Mouse (Mus musculus) kidney, embryonic 14.5 days (tissue): ENCODE results near the gene Top3a. TPM values are rescaled to one million over a fixed set of nuclear protein-coding genes. Genes with fewer than 3 reads are reported as not detected.

Experiments
- ATAC-seq: fragments of 200-750 bp; cut with Nextera tagmentation; 2 replicates; pipeline ENCODE4 v1.8.0; 2017; ENCODE audit warnings: moderate number of reproducible peaks, mild to moderate bottlenecking, moderate TSS enrichment, moderate library complexity; ENCODE audit not compliant: low FRiP score, low TSS enrichment
- H3K27ac ChIP-seq: fragments of 300-500 bp; sonication (generic); 2 replicates; pipeline ENCODE4 v1.5.1; 2014; ENCODE audit warnings: low read depth, mild to moderate bottlenecking, low read length, moderate library complexity, mixed read lengths
- H3K27me3 ChIP-seq: fragments of 300-500 bp; sonication (generic); 2 replicates; pipeline ENCODE4 v1.6.1; 2014; ENCODE audit warnings: mild to moderate bottlenecking, low read length; ENCODE audit not compliant: control insufficient read depth, insufficient read depth
- H3K36me3 ChIP-seq: fragments of 300-500 bp; sonication (generic); 2 replicates; pipeline ENCODE4 v1.6.1; 2014; ENCODE audit warnings: low read length, mixed read lengths; ENCODE audit not compliant: control insufficient read depth, insufficient read depth
- H3K4me1 ChIP-seq: fragments of 300-500 bp; sonication (generic); 2 replicates; pipeline ENCODE4 v1.6.1; 2014; ENCODE audit warnings: low read length, mixed read lengths; ENCODE audit not compliant: control insufficient read depth, insufficient read depth
- H3K4me2 ChIP-seq: fragments of 300-500 bp; sonication (generic); replicated peaks from 2 replicates; pipeline ENCODE4 v1.6.1; 2014; ENCODE audit warnings: low read depth, mild to moderate bottlenecking, low read length
- H3K4me3 ChIP-seq: fragments of 300-500 bp; sonication (generic); 2 replicates; pipeline ENCODE4 v1.5.1; 2014; ENCODE audit warnings: mild to moderate bottlenecking, low read length
- H3K9ac ChIP-seq: fragments of 300-500 bp; sonication (generic); 2 replicates; pipeline ENCODE4 v1.6.1; 2014; ENCODE audit warnings: low read depth, mild to moderate bottlenecking, low read length, moderate library complexity
- H3K9me3 ChIP-seq: fragments of 300-500 bp; sonication (generic); 2 replicates; pipeline ENCODE4 v1.6.1; 2016; ENCODE audit warnings: low read length; ENCODE audit not compliant: control insufficient read depth
- WGBS: fragments of 180-500 bp; shearing (Covaris S2); extraction: QIAGEN DNeasy Blood & Tissue Kit; methylation state at CpG from one replicate; pipeline ENCODE4 v1.1.7; 2014; 5-methylcytosine and 5-hydroxymethylcytosine counted together
- polyA plus RNA-seq: library from polyadenylated mRNA; unstranded; fragments of >200 nt; fragmentation: Nextera tagmentation; extraction: Ambion mirVana; gene quantifications from 2 replicates; pipeline ENCODE4 v1.2.1, GENCODE M21; 2014

Top3a gene
- polyA plus RNA-seq, 1 experiment from 2014 or later: 21.5 TPM

DNA sequence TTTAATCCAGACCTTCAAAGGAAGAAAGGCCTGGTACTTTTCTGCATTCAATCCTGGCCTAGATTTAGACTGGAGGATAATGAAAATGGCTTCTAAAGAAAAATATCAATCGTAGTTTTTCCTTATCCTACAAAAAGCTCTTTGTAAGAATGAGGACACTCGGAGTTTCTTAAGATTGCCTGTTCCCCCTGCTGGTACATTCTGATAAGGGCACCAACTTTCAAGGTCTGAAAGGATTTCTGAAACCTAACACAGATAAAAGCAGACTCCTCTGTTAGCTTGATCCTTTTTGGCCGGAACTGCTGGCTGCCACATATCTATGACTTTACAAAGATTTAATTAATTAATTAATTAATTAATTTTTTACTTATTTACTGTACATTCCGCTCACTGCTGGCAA, 10.2 kb downstream of the Top3a start:
- Histone ChIP-seq H3K27ac (no peak overlapping the region), H3K27me3 (no peaks in the 10 kb centered on the region), H3K4me2 (no peak overlapping the region), H3K4me1 (no peaks in the 10 kb centered on the region), H3K9ac (no peak overlapping the region), H3K4me3 (no peak overlapping the region), H3K9me3 (no peaks in the 10 kb centered on the region), H3K36me3 (peaks cover under 1% of the 10 kb centered on the region; the same call in 1 of the 2 replicates)
- ATAC-seq: no peak
- 92% methylated on average over 4 of the region's 4 CpGs for WGBS

DNA sequence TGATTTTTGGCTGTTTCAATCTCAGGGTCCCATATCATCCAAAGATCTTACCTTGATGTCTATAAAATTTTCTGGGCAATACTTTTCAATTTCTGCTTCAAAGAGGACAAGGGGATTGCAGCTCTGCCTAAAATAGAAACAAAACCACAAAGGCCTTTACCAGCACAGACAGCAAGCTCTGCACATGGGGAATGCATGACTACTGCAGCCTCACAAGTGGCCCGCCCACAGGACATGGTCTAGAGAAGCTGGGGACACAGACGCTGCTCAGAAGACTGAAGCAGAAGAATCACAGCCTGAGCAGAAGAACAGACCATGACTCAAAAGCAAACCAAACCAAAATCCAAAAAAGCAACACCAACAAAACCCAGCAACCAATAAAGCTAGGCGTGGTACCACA, 15.5 kb downstream of the Top3a start:
- no peak for ATAC-seq
- Histone ChIP-seq H3K4me1 (no peaks in the 10 kb centered on the region), H3K4me3 (no peak overlapping the region), H3K27ac (no peak overlapping the region), H3K4me2 (no peak overlapping the region), H3K27me3 (no peaks in the 10 kb centered on the region), H3K9me3 (no peaks in the 10 kb centered on the region), H3K9ac (no peak overlapping the region), H3K36me3 (peaks cover 26% of the 10 kb centered on the region)
- WGBS: 99% methylated on average over 3 of the region's 3 CpGs

DNA sequence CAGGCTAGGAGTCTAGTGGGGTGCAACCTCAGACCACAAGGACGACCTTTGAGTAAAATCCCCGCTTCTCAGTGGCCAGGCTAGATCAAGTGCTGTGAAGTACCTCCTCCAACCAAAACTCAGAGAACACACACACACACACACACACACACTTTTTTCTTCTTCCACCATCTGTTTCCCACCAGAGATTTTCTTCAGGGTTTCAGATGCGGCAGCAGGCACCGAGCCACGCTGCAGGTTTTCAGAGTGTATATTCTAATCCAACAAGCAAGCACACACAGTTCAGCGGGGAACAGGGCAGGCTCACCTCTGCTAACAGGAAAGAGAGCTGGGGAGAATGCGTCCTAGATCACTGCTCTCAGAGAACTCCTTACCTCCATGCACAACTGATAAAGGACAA, 21.6 kb downstream of the Top3a start:
- Histone ChIP-seq H3K9me3 (no peaks in the 10 kb centered on the region), H3K9ac (no peak overlapping the region), H3K4me1 (no peaks in the 10 kb centered on the region), H3K27me3 (no peaks in the 10 kb centered on the region), H3K4me2 (no peak overlapping the region), H3K36me3 (peaks cover 65% of the 10 kb centered on the region), H3K27ac (no peak overlapping the region), H3K4me3 (no peak overlapping the region)
- ATAC-seq: no peak
- WGBS: 89% methylated on average over 7 of the region's 7 CpGs

DNA sequence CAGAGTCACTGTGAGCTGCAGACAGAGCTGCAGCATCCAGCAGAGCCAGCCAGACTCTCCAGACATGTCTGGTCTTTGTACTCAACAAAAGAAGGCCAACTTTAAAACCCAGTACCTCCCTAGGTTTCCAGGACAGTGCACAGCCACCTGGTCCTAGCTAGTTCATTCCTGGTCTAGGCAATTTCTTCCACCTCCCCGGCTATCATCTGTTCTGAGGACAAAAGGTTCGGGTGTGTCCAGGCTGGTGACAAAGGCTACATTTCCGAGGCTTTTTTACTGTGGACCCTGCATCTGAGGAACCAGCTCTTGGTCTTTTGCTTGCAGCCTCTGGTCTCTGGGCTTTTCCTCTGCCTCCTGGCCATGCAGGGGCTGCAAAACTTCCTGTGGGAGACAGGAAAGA, 36.8 kb downstream of the Top3a start:
- Histone ChIP-seq H3K4me2 (no peak overlapping the region), H3K9ac (no peak overlapping the region), H3K9me3 (no peaks in the 10 kb centered on the region), H3K27ac (no peak overlapping the region), H3K27me3 (no peaks in the 10 kb centered on the region), H3K4me1 (no peaks in the 10 kb centered on the region), H3K4me3 (no peak overlapping the region), H3K36me3 (peaks cover 51% of the 10 kb centered on the region)
- ATAC-seq: no peak
- WGBS: 79% methylated on average over 3 of the region's 3 CpGs

DNA sequence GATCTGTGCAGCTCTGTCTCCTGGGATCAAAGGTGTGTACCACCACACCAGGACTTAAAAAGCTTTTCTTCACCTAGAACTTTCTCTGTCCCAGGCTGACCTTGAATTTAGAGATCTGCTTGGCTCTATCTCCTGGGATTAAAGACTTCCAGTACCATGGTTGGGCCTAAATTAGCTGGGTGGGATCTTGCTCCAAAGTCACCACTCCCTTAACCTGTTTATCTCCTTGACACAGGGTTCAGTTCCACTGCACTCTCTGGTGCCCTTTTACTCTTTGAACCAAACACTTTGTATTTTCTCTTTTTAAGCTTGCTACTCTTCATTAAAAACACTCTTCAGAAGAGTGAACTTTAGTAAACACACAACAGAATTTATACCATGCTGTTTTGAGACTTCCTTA, 39.7 kb downstream of the Top3a start:
- H3K36me3 ChIP-seq: peaks cover 34% of the 10 kb centered on the region
- H3K27ac ChIP-seq: no peak overlapping the region
- no peak overlapping the region for H3K9ac ChIP-seq
- no peak overlapping the region for H3K4me2 ChIP-seq
- no peaks in the 10 kb centered on the region for H3K4me1 ChIP-seq
- H3K27me3 ChIP-seq: no peaks in the 10 kb centered on the region
- no peak overlapping the region for H3K4me3 ChIP-seq
- no peaks in the 10 kb centered on the region for H3K9me3 ChIP-seq
- no peak for ATAC-seq

DNA sequence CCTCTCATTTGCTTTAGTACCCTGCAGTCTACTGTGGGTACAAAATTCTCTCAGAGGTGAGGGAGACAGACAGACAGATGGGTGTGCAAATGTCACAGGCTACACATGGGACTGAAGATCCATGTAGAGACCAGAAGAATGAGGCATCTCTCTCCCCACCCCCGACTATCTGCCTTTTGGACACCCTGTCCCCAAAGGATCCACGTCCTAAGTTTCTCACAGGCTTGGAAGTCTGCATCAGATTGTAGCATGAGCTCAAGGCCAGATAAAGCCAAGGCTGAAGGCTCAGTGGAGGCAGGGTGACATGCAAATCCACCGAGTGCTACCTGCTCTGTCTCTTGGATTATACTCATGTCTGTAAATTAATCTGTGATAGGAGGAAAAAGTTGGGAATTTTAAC, 40.7 kb downstream of the Top3a start:
- peaks cover 33% of the 10 kb centered on the region for H3K36me3 ChIP-seq
- 88% methylated on average over 3 of the region's 3 CpGs for WGBS
- H3K9ac ChIP-seq: no peak overlapping the region
- H3K4me3 ChIP-seq: no peak overlapping the region
- ATAC-seq: no peak
- H3K4me2 ChIP-seq: no peak overlapping the region
- no peak overlapping the region for H3K27ac ChIP-seq
- no peaks in the 10 kb centered on the region for H3K9me3 ChIP-seq
- no peaks in the 10 kb centered on the region for H3K27me3 ChIP-seq
- H3K4me1 ChIP-seq: no peaks in the 10 kb centered on the region

DNA sequence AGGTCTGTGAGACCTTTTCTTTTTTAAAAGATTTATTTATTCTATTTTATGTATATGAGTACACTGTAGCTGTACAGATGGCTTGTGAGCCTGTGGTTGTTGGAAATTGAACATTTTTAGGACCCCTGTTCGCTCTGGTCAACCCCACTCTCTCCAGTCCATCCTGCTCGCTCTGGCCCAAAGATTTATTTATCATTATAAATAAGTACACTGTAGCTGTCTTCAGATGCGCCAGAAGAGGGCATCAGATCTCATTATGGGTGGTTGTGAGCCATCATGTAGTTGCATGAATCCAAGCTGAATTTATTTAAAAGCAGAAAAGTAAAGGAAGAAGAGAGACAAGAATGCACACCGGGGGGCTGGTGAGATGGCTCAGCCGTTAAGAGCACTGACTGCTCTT, 42.0 kb downstream of the Top3a start:
- peaks cover 33% of the 10 kb centered on the region for H3K36me3 ChIP-seq

DNA sequence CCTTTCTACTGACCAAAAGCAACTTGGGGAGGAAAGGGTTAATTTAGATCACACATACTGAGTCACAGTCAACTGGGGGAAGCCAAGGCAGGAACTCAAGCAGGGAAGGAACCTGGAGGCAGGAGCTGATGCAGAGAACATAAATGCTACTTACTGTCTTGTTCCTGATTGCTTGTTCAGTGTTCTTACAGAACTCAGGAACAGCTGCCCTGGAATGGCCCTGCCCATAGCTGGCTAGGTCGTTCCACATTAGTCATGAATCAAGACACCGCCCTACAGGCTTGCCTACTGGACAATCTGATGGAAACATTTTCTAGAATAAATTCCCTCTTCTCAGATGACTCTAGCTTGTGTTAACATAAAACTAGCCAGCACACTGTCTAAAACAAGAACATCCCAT, 43.0 kb downstream of the Top3a start:
- Histone ChIP-seq H3K4me3 (no peak overlapping the region), H3K27ac (no peak overlapping the region), H3K36me3 (peaks cover 25% of the 10 kb centered on the region), H3K4me2 (no peak overlapping the region), H3K4me1 (peaks cover 2% of the 10 kb centered on the region; the same call in 1 of the 2 replicates), H3K27me3 (no peaks in the 10 kb centered on the region), H3K9ac (no peak overlapping the region), H3K9me3 (no peaks in the 10 kb centered on the region)
- no peak for ATAC-seq
- 71% methylated on average over 2 of the region's 2 CpGs for WGBS

More for the DNA sequence above, 42.0 kb downstream of the Top3a start:
- Histone ChIP-seq H3K9ac (no peak overlapping the region), H3K27me3 (no peaks in the 10 kb centered on the region), H3K9me3 (no peaks in the 10 kb centered on the region), H3K27ac (no peak overlapping the region), H3K4me1 (no peaks in the 10 kb centered on the region), H3K4me3 (no peak overlapping the region), H3K4me2 (no peak overlapping the region)
- no peak for ATAC-seq
- 78% methylated on average over 5 of the region's 5 CpGs for WGBS

DNA sequence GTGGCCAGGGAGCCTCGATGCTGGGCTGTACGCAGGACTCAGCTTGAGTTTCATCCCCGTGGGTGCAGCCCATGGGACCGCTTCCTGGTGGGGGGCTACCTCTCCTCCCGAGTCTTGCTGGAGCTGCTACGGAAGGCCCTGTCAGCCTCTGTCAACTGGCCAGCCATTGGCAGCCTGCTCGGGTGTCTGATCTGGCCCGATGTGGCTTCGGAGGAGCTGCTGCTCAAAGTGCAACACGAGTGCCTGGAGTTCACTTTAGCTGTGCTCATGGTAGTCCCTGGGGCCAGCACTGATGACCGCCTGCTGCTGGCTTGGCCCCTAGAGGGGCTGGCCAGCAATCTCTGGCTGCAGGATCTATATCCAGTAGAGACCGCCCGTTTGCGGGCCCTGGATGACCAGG, 45.9 kb downstream of the Top3a start:
- Histone ChIP-seq H3K4me1 (peaks cover 14% of the 10 kb centered on the region), H3K4me3 (no peak overlapping the region), H3K9ac (no peak overlapping the region), H3K27me3 (no peaks in the 10 kb centered on the region), H3K36me3 (peaks cover 25% of the 10 kb centered on the region), H3K4me2 (no peak overlapping the region), H3K9me3 (no peaks in the 10 kb centered on the region), H3K27ac (no peak overlapping the region)
- no peak for ATAC-seq
- 89% methylated on average over 14 of the region's 14 CpGs for WGBS

DNA sequence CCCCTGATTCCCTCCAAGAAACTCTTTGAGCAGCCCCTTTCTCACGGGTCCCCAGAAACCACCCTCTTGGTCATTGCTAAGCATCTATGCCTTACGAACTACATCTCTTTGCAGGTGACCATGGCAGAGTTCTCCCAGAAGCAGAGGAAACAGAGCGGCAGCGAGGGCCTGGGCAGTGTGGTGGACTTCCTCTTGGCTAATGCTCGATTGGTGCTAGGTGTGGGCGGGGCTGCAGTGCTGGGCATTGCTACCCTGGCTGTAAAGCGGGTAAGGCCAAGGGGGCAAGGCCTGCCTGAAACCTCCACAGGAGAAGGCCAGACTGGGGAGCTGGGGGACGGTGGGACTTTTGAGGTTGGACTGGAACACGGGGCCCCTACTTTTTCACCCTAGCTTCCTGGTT, 47.0 kb downstream of the Top3a start:
- no peak overlapping the region for H3K4me2 ChIP-seq
- H3K4me3 ChIP-seq: no peak overlapping the region
- no peak overlapping the region for H3K9ac ChIP-seq
- no peaks in the 10 kb centered on the region for H3K27me3 ChIP-seq
- no peak for ATAC-seq
- peaks cover 18% of the 10 kb centered on the region for H3K4me1 ChIP-seq
- WGBS: 79% methylated on average over 9 of the region's 9 CpGs
- no peaks in the 10 kb centered on the region for H3K9me3 ChIP-seq
- no peak overlapping the region for H3K27ac ChIP-seq
- H3K36me3 ChIP-seq: peaks cover 25% of the 10 kb centered on the region
